Mouse (Mus musculus): ENCODE data around the gene Olfr616.
"Not testable (repeated sequence)": the region's sequence is repeated elsewhere in the genome, so short reads cannot be mapped to it uniquely, and the experiment has no call there.

Gene Olfr616

DNA sequence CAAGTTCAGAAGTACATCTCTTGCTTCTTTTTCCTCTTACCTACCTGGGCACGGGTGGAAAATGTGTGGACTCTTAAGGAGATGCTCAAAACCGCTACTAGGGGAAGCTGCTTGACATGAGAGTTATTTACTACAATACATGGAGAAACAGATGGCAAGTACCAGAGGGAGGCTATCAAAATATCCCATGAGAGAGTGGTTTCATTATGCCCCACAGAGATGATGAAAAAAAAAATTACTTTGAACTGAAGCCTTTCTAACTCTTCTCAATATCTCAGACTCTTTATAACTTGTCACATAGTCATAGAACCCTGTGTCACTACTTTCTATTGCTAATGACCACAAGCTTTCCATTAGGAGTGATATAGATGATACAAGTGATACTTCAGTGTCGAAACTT lies at the start of gene Olfr616:
Gene Olfr616, minus strand, starts transcription at position 101 of the 400 bp plus-strand sequence.
- no peak for DNase-seq (ENCODE audit: low spot score in 2 of 2)

DNA sequence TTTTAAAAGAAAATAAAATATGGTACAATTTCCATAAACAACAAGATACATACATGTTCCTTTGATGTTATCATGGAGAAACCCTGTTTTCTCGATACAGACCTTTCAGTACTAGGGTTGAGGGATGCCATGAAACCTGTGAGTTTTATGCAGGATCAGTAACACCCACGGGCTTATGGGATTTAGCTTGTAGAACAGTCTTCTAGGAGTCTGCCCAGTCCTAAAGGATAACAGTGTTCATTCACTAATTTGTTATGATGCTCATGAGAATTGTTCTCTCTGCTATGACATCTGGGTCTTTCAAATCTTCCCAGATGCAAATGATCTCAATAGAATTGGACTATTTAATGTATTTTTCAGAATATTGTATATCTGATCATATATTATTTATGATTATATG lies 43.5 kb upstream of the Olfr616 start, which contains the start of gene Olfr620:
Gene Olfr620, minus strand, starts transcription at position 101 of the 400 bp plus-strand sequence.
- no peak for DNase-seq (ENCODE audit: low spot score in 2 of 2)

DNA sequence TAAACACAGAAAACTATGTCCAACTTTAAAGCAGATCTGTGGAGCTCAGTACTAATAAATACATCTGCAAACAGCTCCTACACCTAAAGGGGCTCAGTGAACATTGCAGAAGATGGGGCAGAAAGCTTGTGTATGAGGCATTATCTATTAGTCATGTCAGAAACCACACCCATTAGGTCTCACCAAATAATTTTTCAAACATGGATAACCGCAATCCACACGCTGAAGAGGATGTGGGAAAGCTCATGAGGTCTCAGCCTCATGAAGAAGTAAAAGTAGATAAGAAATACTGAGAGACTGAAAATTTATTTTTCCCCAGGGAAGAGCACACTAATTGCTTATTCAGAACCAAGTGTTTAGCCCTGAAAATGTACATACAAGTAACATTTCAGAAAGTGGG lies 38.5 kb upstream of the Olfr616 start:
- DNase-seq (ENCODE audit: low spot score in 2 of 2), result no peak

DNA sequence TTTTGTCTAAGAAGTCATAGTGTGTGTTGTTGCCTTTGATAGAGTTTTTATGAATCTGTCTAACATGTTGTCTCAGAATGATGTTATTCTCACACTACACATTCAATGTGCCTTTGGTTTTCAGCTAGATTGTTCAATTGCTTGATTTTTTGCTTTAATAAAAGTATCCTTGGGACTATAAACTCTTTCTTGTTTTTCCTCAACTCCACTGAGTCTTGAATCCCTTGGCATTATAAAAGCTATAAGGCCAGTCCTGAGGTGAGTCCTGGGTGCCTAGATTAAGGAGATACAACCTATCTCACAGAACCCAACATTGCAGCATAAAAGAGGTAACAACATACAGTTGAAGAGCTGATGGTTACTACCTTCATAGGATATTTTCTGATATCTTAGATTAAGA lies 31.3 kb upstream of the Olfr616 start, which contains the start of gene Olfr619:
Gene Olfr619, plus strand, starts transcription at position 301 of the 400 bp plus-strand sequence.
- no peak for DNase-seq (ENCODE audit: low spot score in 2 of 2)

- no peak for DNase-seq (ENCODE audit: low spot score in 2 of 2)
These were observed 20.9 kb upstream of the Olfr616 start, which contains the start of gene Olfr618 for GRCm38 (mm10) chr7:103589803-103590202. Olfr618 (plus strand) TSS chr7:103590103.

DNA sequence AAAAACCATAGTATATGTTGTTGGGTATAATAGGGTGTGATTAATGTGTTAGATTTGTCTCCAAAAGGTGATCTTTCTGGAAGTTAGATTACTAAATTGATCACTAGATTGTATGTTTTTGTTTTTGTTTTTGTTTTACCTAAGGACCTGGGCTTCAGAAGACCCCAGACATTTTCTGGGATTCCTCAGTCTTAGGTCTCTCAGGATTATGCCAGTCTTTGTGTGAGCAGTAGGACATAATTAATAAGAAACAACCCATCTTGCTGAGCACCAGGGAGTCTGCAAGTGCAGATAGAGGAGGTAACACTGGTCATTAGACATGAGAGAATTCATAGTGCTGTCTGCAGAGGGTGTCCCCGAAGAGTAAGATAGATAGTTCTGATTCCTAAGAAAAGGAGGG lies 3.8 kb upstream of the Olfr616 start, which contains the start of gene Olfr617:
Gene Olfr617, plus strand, starts transcription at position 301 of the 400 bp plus-strand sequence.
- DNase-seq (ENCODE audit: low spot score in 2 of 2), result no peak

- DNase-seq (ENCODE audit: low spot score in 2 of 2), result no peak
These were observed 13.2 kb downstream of the Olfr616 start, which contains the start of gene Olfr615 for GRCm38 (mm10) chr7:103555779-103556178. Olfr615 (plus strand) TSS chr7:103556079.

GRCm38 (mm10) chr7:103547774-103548173 lies 21.2 kb downstream of the Olfr616 start, which contains the start of gene Olfr613:
Olfr613 (plus strand) TSS chr7:103548074.
- DNase-seq (ENCODE audit: low spot score in 2 of 2), result no peak

- not testable (repeated sequence) for DNase-seq (ENCODE audit: low spot score in 2 of 2)
These were observed 26.3 kb downstream of the Olfr616 start, which contains the start of gene Olfr612 for GRCm38 (mm10) chr7:103542617-103543016. Olfr612 (minus strand) TSS chr7:103542717.

- DNase-seq (ENCODE audit: low spot score in 2 of 2), result not testable (repeated sequence)
These were observed 48.2 kb downstream of the Olfr616 start, which contains the start of gene Olfr611 for GRCm38 (mm10) chr7:103520746-103521145. Olfr611 (minus strand) TSS chr7:103520846.

Measured in frontal cortex, postnatal 10 days (tissue).